Mouse (Mus musculus): ENCODE data around the gene Pold1. TPM values are rescaled to one million over a fixed set of nuclear protein-coding genes. Genes with fewer than 3 reads are reported as not detected.

The Pold1 gene
- polyA plus RNA-seq, 1 experiment from 2014 or later: 73.5 TPM

DNA sequence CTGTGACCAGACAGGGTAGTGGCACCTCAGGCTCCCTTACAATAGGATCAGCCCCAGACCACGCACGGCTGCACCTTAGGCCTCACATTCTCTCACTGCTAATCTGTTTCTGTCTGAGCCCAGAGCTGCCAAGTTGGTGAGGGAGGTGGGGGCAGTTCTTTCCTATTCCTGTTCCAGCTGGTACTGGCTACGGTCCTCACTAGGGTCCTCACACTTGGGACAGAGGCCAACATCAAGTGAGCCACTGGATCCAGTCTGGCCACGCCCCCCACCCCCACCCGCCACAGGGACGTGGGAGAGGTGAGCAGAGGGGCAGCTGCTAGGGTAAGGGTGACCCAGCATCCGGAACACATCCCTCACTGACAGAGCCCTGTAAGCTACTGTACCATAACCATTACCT lies 11.6 kb downstream of the Pold1 start:
- no peak for ATAC-seq (ENCODE audit: low FRiP score)
- H3K9ac ChIP-seq: peak overlapping the region; percentile 23; the same call in 1 of the 2 replicates
- 90% methylated on average over 7 of the region's 7 CpGs for WGBS

GRCm38 (mm10) chr7:44536590-44536968 lies 12.1 kb downstream of the Pold1 start:
- no peak overlapping the region for H3K4me3 ChIP-seq
- 90% methylated on average over 6 of the region's 6 CpGs for WGBS
- H3K9ac ChIP-seq: peak overlapping the region; percentile 23; the same call in 1 of the 2 replicates
- H3K9me3 ChIP-seq (replicated peaks): no peaks in the 10 kb centered on the region
- ATAC-seq (ENCODE audit: low FRiP score): no peak
- H3K4me1 ChIP-seq: no peaks in the 10 kb centered on the region
- no peaks in the 10 kb centered on the region for H3K27me3 ChIP-seq
- H3K27ac ChIP-seq: no peak overlapping the region
- peaks cover 85% of the 10 kb centered on the region for H3K36me3 ChIP-seq
- H3K4me2 ChIP-seq (replicated peaks): no peak overlapping the region

More for the DNA sequence above, 11.6 kb downstream of the Pold1 start:
- Histone ChIP-seq H3K4me2 (replicated peaks) (no peak overlapping the region), H3K27me3 (no peaks in the 10 kb centered on the region), H3K27ac (no peak overlapping the region), H3K4me3 (no peak overlapping the region), H3K36me3 (peaks cover 89% of the 10 kb centered on the region), H3K9me3 (replicated peaks) (no peaks in the 10 kb centered on the region), H3K4me1 (no peaks in the 10 kb centered on the region)

DNA sequence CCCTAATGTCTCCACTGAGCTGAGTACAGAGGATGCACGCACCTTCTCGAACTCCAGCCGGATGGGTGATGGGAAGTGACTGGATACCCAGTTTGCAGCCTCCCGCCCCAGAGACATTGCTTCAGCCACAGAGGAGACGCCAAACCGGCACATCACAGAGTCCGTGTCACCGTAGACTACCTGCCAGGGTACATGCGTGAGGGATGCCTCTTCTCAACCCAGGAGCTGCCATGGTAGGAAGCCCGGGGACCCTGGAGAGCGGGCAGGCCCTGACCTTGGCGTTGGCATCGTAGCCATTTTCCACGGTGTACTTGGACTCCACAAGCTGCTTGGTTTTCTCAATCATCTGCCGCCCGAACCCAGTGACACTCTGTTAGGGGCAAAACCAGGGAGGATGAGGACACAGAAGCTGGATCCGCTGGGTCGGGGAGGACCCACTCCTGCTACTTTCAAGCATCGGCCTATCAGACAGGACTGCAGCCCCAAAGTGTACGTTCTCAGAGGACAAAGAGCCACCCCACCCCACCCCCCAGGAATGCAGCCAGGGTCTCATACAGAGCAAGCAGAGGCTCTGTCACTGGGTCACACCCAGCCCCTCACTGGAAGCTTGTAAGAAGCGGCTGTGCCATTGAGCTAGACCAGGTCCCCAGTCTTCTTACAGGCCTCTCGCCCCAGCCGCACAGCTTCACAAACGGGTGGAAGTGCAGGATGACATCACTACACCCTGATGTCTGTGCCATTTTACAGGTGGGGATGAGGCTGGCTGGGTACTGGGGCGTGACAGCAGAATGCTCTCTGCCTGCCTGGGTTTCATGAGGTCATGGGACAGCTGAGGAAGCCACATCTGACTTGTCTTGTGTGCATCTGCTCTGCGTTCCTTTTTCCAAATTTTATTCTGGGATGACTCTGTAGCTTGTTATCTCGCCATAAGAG lies 12.7 kb downstream of the Pold1 start:
- Histone ChIP-seq H3K9me3 (replicated peaks) (no peaks in the 10 kb centered on the region), H3K27me3 (no peaks in the 10 kb centered on the region), H3K27ac (no peak overlapping the region), H3K36me3 (peaks cover 78% of the 10 kb centered on the region), H3K9ac (no peak overlapping the region), H3K4me3 (no peak overlapping the region), H3K4me2 (replicated peaks) (no peak overlapping the region), H3K4me1 (no peaks in the 10 kb centered on the region)
- WGBS: 93% methylated on average over 27 of the region's 27 CpGs
- ATAC-seq (ENCODE audit: low FRiP score): no peak

- H3K9me3 ChIP-seq (replicated peaks): no peaks in the 10 kb centered on the region
- no peak overlapping the region for H3K4me2 ChIP-seq (replicated peaks)
- 89% methylated on average over 19 of the region's 19 CpGs for WGBS
Measured at GRCm38 (mm10) chr7:44534656-44535441, 13.8 kb downstream of the Pold1 start.

GRCm38 (mm10) chr7:44534242-44534641 lies 14.4 kb downstream of the Pold1 start:
- Histone ChIP-seq H3K9me3 (replicated peaks) (no peaks in the 10 kb centered on the region), H3K9ac (no peak overlapping the region), H3K4me2 (replicated peaks) (no peak overlapping the region), H3K36me3 (peaks cover 62% of the 10 kb centered on the region), H3K4me1 (no peaks in the 10 kb centered on the region), H3K27me3 (peaks cover 5% of the 10 kb centered on the region; the same call in 1 of the 2 replicates), H3K4me3 (no peak overlapping the region), H3K27ac (no peak overlapping the region)
- WGBS: 97% methylated on average over 13 of the region's 13 CpGs
- ATAC-seq (ENCODE audit: low FRiP score): no peak

More at GRCm38 (mm10) chr7:44534656-44535441, 13.8 kb downstream of the Pold1 start:
- H3K4me3 ChIP-seq: no peak overlapping the region
- no peak overlapping the region for H3K27ac ChIP-seq
- ATAC-seq (ENCODE audit: low FRiP score): no peak
- H3K9ac ChIP-seq: no peak overlapping the region
- peaks cover 68% of the 10 kb centered on the region for H3K36me3 ChIP-seq
- no peaks in the 10 kb centered on the region for H3K27me3 ChIP-seq
- no peaks in the 10 kb centered on the region for H3K4me1 ChIP-seq

GRCm38 (mm10) chr7:44533746-44534045 lies 15.0 kb downstream of the Pold1 start:
- Histone ChIP-seq H3K36me3 (peaks cover 56% of the 10 kb centered on the region), H3K9me3 (replicated peaks) (no peaks in the 10 kb centered on the region), H3K27me3 (peaks cover 10% of the 10 kb centered on the region), H3K27ac (no peak overlapping the region), H3K4me3 (no peak overlapping the region), H3K4me1 (no peaks in the 10 kb centered on the region), H3K4me2 (replicated peaks) (no peak overlapping the region), H3K9ac (no peak overlapping the region)
- ATAC-seq (ENCODE audit: low FRiP score): no peak
- 70% methylated on average over 12 of the region's 12 CpGs for WGBS

DNA sequence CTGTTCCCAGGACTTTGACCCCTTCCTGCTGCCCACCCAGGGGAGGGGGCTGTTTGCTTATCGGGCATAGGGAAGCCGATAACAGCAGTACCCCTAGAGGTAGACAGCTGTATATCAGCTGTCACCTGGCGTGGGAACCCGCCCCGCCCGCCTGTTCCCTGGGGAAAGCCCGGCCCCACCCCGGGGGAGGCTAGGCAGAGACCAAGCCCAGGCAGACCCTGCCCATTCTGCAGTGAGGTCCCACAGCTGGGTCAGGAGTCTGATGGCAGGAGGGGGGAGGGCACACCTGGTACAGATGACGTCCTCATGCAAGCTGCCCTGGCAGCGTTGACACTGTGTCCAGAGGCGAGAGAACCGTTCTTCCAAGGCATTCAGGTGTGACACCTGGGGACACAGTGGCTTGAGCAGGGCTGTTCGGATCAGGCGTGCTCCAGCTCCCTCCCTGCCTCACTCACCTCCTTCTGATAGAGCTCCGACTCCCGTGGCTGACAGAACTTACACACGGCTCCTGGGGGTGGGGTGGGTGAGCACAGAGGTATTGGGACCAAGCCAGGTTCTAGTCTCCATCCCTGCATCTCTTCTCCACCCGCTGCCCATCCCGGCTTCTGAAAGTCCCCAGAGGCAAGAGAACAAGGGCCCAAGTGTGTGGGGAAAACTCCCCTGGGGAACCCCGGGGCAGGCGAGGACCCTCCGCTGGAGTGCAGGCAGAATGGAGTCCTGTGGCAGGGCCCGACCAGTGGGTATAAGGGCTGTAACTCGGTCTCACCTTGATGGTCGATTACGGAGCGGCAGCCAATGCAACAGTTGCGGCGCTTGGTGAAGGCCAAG lies 15.5 kb downstream of the Pold1 start:
- Histone ChIP-seq H3K9me3 (replicated peaks) (no peaks in the 10 kb centered on the region), H3K4me1 (peaks cover 1% of the 10 kb centered on the region; the same call in 1 of the 2 replicates), H3K9ac (no peak overlapping the region), H3K36me3 (peaks cover 51% of the 10 kb centered on the region), H3K4me2 (replicated peaks) (no peak overlapping the region), H3K27me3 (peaks cover 16% of the 10 kb centered on the region), H3K27ac (no peak overlapping the region), H3K4me3 (no peak overlapping the region)
- 86% methylated on average over 29 of the region's 29 CpGs for WGBS
- no peak for ATAC-seq (ENCODE audit: low FRiP score)

DNA sequence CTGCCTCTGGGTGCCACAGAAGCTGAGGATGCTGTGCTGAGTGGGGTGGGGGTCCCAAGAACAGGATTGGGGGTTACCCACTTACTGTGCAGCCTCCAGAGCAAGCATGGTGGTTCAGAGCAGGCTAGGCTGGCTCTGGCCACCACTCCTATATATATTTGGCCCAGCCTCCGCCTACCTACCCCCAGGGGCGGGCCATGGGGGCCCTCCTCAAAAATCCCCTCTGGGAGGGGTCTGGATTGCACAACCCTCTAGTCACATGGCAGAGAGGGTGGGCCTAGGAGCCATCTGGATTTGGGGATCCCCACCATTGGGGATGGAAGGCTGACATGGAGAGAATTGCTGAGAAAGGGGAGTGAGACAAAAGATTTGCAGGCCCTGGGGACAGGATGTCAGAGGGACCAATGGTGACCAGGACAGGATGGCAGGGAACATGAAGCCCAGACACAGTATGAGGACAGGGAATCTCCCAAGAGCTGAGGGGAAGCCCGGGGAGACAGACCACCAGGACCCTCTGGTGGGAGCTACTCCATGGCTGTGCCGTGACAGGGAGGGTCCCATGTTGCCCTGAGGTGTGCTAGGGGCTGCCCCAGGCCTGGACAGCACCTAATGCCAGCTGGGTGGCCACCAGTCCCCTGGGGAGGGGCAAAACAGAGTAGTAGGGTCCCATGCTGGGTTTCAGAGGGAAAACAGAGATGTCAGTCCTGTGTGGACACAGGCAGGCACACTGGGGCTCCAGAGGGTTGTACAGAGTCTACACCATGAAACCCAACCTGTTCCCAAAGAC lies 16.5 kb downstream of the Pold1 start, which contains the start of gene Spib:
Spib (minus strand) TSS at position 126 of the 787 bp plus-strand sequence.
- Histone ChIP-seq H3K4me3 (no peak within 1 kb of the TSS), H3K4me1 (peaks cover 8% of the 10 kb centered on the region), H3K36me3 (peaks cover 43% of the 10 kb centered on the region), H3K4me2 (replicated peaks) (no peak within 1 kb of the TSS), H3K9me3 (replicated peaks) (no peaks in the 10 kb centered on the region), H3K9ac (0 out of 2 replicates have a peak within 1 kb of the TSS, but pooled peaks have one; percentile 9), H3K27me3 (peaks cover 24% of the 10 kb centered on the region), H3K27ac (no peak within 1 kb of the TSS)
- no peak for ATAC-seq (ENCODE audit: low FRiP score)
- WGBS: 81% methylated on average over 4 of the region's 4 CpGs

- Histone ChIP-seq H3K9me3 (replicated peaks) (no peaks in the 10 kb centered on the region), H3K27ac (no peak overlapping the region), H3K36me3 (peaks cover 34% of the 10 kb centered on the region), H3K9ac (no peak overlapping the region), H3K27me3 (peaks cover 32% of the 10 kb centered on the region), H3K4me3 (no peak overlapping the region), H3K4me2 (replicated peaks) (no peak overlapping the region), H3K4me1 (peaks cover 8% of the 10 kb centered on the region)
- ATAC-seq (ENCODE audit: low FRiP score): no peak
- WGBS: 50% methylated on average over 5 of the region's 5 CpGs
Measured at GRCm38 (mm10) chr7:44531207-44531606, 17.4 kb downstream of the Pold1 start.

DNA sequence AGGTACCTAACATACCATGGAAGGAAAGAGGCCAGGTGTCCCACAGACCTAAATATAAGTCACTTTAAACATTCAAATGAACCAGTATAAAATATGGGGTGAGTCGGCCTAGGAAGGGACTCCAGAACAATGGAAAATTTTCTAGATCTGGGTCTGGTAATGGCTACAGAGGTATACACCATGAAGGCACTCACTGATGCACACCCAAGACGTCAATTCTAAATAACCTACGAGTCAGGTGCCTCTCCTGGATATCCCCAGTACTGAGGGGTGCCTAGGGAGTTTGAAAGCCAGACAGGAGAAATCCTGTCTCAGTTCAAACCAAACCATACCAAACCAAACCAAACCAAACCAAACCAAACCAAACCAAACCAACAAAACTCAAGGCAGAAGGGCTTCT lies 18.1 kb downstream of the Pold1 start:
- Histone ChIP-seq H3K4me2 (replicated peaks) (no peak overlapping the region), H3K4me3 (no peak overlapping the region), H3K9me3 (replicated peaks) (no peaks in the 10 kb centered on the region), H3K27ac (no peak overlapping the region), H3K9ac (no peak overlapping the region), H3K36me3 (peaks cover 28% of the 10 kb centered on the region), H3K4me1 (peaks cover 8% of the 10 kb centered on the region), H3K27me3 (peaks cover 38% of the 10 kb centered on the region)
- no peak for ATAC-seq (ENCODE audit: low FRiP score)
- WGBS: 78% methylated on average over 3 of the region's 3 CpGs

DNA sequence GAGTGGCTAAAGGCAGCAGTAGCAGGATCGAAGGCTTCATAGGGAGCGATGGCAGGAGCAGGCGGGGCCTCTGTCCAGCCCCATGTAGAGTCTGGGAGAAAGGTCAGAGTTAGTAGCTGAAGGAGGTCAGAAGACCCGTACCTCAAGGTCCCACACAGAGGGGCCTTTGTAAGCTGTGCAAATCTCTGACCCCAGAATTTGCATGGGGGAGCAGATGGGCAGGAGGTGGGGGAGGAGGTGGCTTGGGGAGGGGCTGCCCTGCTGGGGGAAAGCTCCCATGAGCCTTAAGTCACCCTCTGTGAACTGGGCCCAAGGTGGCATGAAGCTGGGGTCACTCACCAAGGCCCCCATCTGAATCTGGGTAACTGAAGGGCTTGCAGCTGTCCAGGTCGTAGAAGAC lies 19.1 kb downstream of the Pold1 start:
- Histone ChIP-seq H3K4me3 (no peak overlapping the region), H3K36me3 (peaks cover 20% of the 10 kb centered on the region), H3K4me2 (replicated peaks) (no peak overlapping the region), H3K4me1 (peaks cover 15% of the 10 kb centered on the region), H3K27ac (no peak overlapping the region), H3K9me3 (replicated peaks) (no peaks in the 10 kb centered on the region), H3K27me3 (peaks cover 48% of the 10 kb centered on the region), H3K9ac (no peak overlapping the region)
- ATAC-seq (ENCODE audit: low FRiP score): no peak
- 59% methylated on average over 5 of the region's 5 CpGs for whole genome bisulfite sequencing
